Mouse (Mus musculus): ENCODE data around the gene Mcoln1.

- TF ChIP-seq POLR2A (IDR thresholded peaks at IDR 0.05; ENCODE audit: borderline replicate concordance, insufficient read depth, low read length) (no peak), CTCF (IDR thresholded peaks at IDR 0.05; ENCODE audit: borderline replicate concordance, insufficient read depth, low read depth, low read length) (no peak)
Observed at GRCm38 (mm10) chr8:3463248-3463647, 37.0 kb upstream of the Mcoln1 start.
